In genomic region chr2:167474218-167474617, GRCm38 (mm10) we compare ENCODE assay signal across 23 mouse cellular contexts. TPM values are rescaled to one million over a fixed set of nuclear protein-coding genes. Genes with fewer than 3 reads are reported as not detected.
DNase-seq lines count a peak whose midpoint lies in the region; ATAC-seq and TF ChIP-seq lines count a peak whose summit lies in the region.
"Had no signal": no experiment of that assay in that cellular context is flagged by ENCODE, and none has a peak within 500 bp of the region (broad histone marks: within the 10 kb centered on the region; RNA-seq: fewer than 3 reads in every experiment).

No protein-coding gene starts in this region.

- H3K9me3 ChIP-seq in neural tube, embryonic 14.5 days (ENCODE audit: control insufficient read depth, low read length), result no peaks in the 10 kb centered on the region
- no peaks in the 10 kb centered on the region for H3K9me3 ChIP-seq in neural tube, embryonic 15.5 days (replicated peaks)
- H3K9me3 ChIP-seq: G1E had no signal

- no peak overlapping the region for H3K4me2 ChIP-seq in neural tube, embryonic 14.5 days (ENCODE audit: low read depth, low read length)
- H3K4me2 ChIP-seq in neural tube, embryonic 15.5 days, result no peak overlapping the region

- 0 out of 2 replicates have a peak overlapping the region, but pooled peaks have one; percentile 7 for H3K9ac ChIP-seq in neural tube, embryonic 14.5 days (replicated peaks; ENCODE audit: low read depth, low read length)
- no peak overlapping the region for H3K9ac ChIP-seq in neural tube, embryonic 15.5 days (replicated peaks)

- H3K36me3 ChIP-seq in neural tube, embryonic 14.5 days (ENCODE audit: control insufficient read depth, insufficient read depth, low read length), result peaks cover 22% of the 10 kb centered on the region
- H3K36me3 ChIP-seq in neural tube, embryonic 15.5 days, result peaks cover 45% of the 10 kb centered on the region

- WGBS in neural tube, embryonic 14.5 days, result 93% methylated on average over 6 of the region's 6 CpGs
- 83% methylated on average over 6 of the region's 6 CpGs for WGBS in neural tube, embryonic 15.5 days

- H3K4me1 ChIP-seq in neural tube, embryonic 14.5 days (ENCODE audit: control insufficient read depth, insufficient read depth, low read length), result peaks cover 17% of the 10 kb centered on the region
- H3K4me1 ChIP-seq in neural tube, embryonic 15.5 days, result peaks cover 21% of the 10 kb centered on the region

- no peak overlapping the region for H3K4me3 ChIP-seq in gastrocnemius, adult 2 months
- no peak overlapping the region for H3K4me3 ChIP-seq in neural tube, embryonic 14.5 days (ENCODE audit: low read depth, low read length)
- H3K4me3 ChIP-seq in neural tube, embryonic 15.5 days (replicated peaks), result no peak overlapping the region

- H3K27me3 ChIP-seq in neural tube, embryonic 14.5 days (ENCODE audit: control insufficient read depth, insufficient read depth, low read length), result no peaks in the 10 kb centered on the region
- H3K27me3 ChIP-seq in neural tube, embryonic 15.5 days (replicated peaks), result no peaks in the 10 kb centered on the region
- H3K27me3 ChIP-seq: CH12.LX, Patski had no signal

- intact Hi-C loops in gastrocnemius, adult 2 months (cut with DNase I), result no loop called here

- ATAC-seq in neural tube, embryonic 14.5 days (ENCODE audit: low read depth), result no peak
- no peak for ATAC-seq in neural tube, embryonic 15.5 days (ENCODE audit: low FRiP score)
- no peak for ATAC-seq in monocyte, adult 5-6 weeks (replicated peaks; ENCODE audit: insufficient number of reproducible peaks, low FRiP score, low TSS enrichment, poor library complexity, severe bottlenecking)
- no peak for ATAC-seq in activated CD4-positive, CD25-positive, alpha-beta regulatory T cell, adult 4 months
- ATAC-seq: CD4-positive, CD25-positive, alpha-beta regulatory T cell, adult 4 months; Patski had no signal

- H3K27ac ChIP-seq in gastrocnemius, adult 2 months, result peak overlapping the region; percentile 86; the same call in 1 of the 2 replicates
- no peak overlapping the region for H3K27ac ChIP-seq in neural tube, embryonic 14.5 days (ENCODE audit: low read depth, low read length)
- H3K27ac ChIP-seq in neural tube, embryonic 15.5 days (replicated peaks), result no peak overlapping the region

- DNase-seq in gastrocnemius, adult 2 months, result no peak
- no peak for DNase-seq in gastrocnemius, postnatal 4 days (ENCODE audit: low spot score in 2 of 2)
- DNase-seq in MN1 (ENCODE audit: low spot score), result peak; percentile 51
- DNase-seq in adipocyte (ENCODE audit: low spot score), result peak; percentile 53
- DNase-seq: adrenal gland, adult 2 months; adrenal gland, adult 8-10 months; adrenal gland, postnatal 10 days; adrenal gland, postnatal 14 days; adrenal gland, postnatal 25 days; adrenal gland, postnatal 36 days; B cell, adult 2 months; cerebellum, adult 11 months; cerebellum, adult 11-12 months; cerebellum, adult 2 months; cerebellum, adult 8-10 months had no signal

- no peak for TF ChIP-seq CTCF in gastrocnemius, adult 2 months (IDR thresholded peaks at IDR 0.05)

RNA-seq across cellular contexts. Expression of gene Rnf114, which starts 18.2 kb away (rescaled TPM):
- 10 to 100 TPM; 40.0 to 40.9 TPM for total RNA-seq in gastrocnemius, adult 2 months (2021)
- 10 to 100 TPM; 22.6 to 23.3 TPM for total RNA-seq in gastrocnemius, postnatal 4 days (2021)
- 111 and 118 TPM in 2 replicates for polyA plus RNA-seq in neural tube, embryonic 14.5 days (2014; fragmentation: Nextera tagmentation; extraction: Ambion mirVana)
- polyA plus RNA-seq in neural tube, embryonic 15.5 days (2015; fragmentation: Nextera tagmentation; extraction: Ambion mirVana), result 98.4 and 106 TPM in 2 replicates
- total RNA-seq in monocyte, adult 5-6 weeks (2017), result 62.6 to 74.1 TPM (median 67.8 TPM) in 3 replicates
- 100 to 1,000 TPM; 168 to 181 TPM for polyA plus RNA-seq in activated CD4-positive, CD25-positive, alpha-beta regulatory T cell, adult 4 months (2017; shearing (Covaris generic))

RNA-seq across cellular contexts. Expression of gene Spata2, which starts 18.5 kb away (rescaled TPM):
- total RNA-seq in gastrocnemius, adult 2 months (2021), result 10 to 100 TPM; 18.4 to 18.9 TPM
- total RNA-seq in gastrocnemius, postnatal 4 days (2021), result 10 to 100 TPM; 16.2 to 19.5 TPM
- polyA plus RNA-seq in neural tube, embryonic 14.5 days (2014; fragmentation: Nextera tagmentation; extraction: Ambion mirVana), result 24.8 and 28.2 TPM in 2 replicates
- 27.0 and 28.6 TPM in 2 replicates for polyA plus RNA-seq in neural tube, embryonic 15.5 days (2015; fragmentation: Nextera tagmentation; extraction: Ambion mirVana)
- 7.3 to 13.8 TPM (median 9.6 TPM) in 3 replicates for total RNA-seq in monocyte, adult 5-6 weeks (2017)
- 10 to 100 TPM in 1 of 2 experiments, 1 to 10 TPM in 1; 7.4 to 11.7 TPM for polyA plus RNA-seq in activated CD4-positive, CD25-positive, alpha-beta regulatory T cell, adult 4 months (2017; shearing (Covaris generic))

RNA-seq across cellular contexts. Expression of gene Slc9a8, which starts 52.7 kb away (rescaled TPM):
- total RNA-seq in gastrocnemius, adult 2 months (2021), result 10 to 100 TPM; 25.0 to 30.4 TPM
- 10 to 100 TPM; 28.4 to 32.3 TPM for total RNA-seq in gastrocnemius, postnatal 4 days (2021)
- polyA plus RNA-seq in neural tube, embryonic 14.5 days (2014; fragmentation: Nextera tagmentation; extraction: Ambion mirVana), result 22.9 and 25.9 TPM in 2 replicates
- polyA plus RNA-seq in neural tube, embryonic 15.5 days (2015; fragmentation: Nextera tagmentation; extraction: Ambion mirVana), result 21.2 and 22.1 TPM in 2 replicates
- 34.1 to 52.5 TPM (median 41.5 TPM) in 3 replicates for total RNA-seq in monocyte, adult 5-6 weeks (2017)
- polyA plus RNA-seq in activated CD4-positive, CD25-positive, alpha-beta regulatory T cell, adult 4 months (2017; shearing (Covaris generic)), result 10 to 100 TPM; 35.4 to 43.2 TPM

Comparison
In these comparisons a context has a peak if more than half of its experiments do, and no peak if none do; other contexts are left out.
1. DNase-seq: peak in MN1 (single experiment) and adipocyte (single experiment); none in gastrocnemius, adult 2 months (single experiment) and gastrocnemius, postnatal 4 days (0 of 2).